Mouse (Mus musculus) granulocyte monocyte progenitor cell, adult 5-6 weeks (primary cell): ENCODE measurements around the gene Commd4. TPM values are rescaled to one million over a fixed set of nuclear protein-coding genes. Genes with fewer than 3 reads are reported as not detected.
"Not testable (repeated sequence)": the region's sequence is repeated elsewhere in the genome, so short reads cannot be mapped to it uniquely, and the experiment has no call there.

ENCODE experiments used
- ATAC-seq: replicated peaks from 2 replicates; pipeline ENCODE4 v1.8.0; 2016; ENCODE audit warnings: mild to moderate bottlenecking, moderate TSS enrichment, inconsistent platforms; ENCODE audit not compliant: poor library complexity, severe bottlenecking
- total RNA-seq, 2 experiments: library from RNA; stranded (forward) in 1 of 2; stranded (reverse) in 1 of 2; fragments of 200-712, 200-1000 nt in 1 of 2; fragments of >200 nt in 1 of 2; fragmentation: Nextera tagmentation in 1 of 2; gene quantifications; 2 replicates each; pipeline ENCODE4 v1.2.3; 2014 to 2017

Commd4 gene
- 82.2 and 104 TPM in 2 replicates for total RNA-seq (2014; fragmentation: Nextera tagmentation)
- total RNA-seq (2017): 62.4 and 73.0 TPM in 2 replicates

DNA sequence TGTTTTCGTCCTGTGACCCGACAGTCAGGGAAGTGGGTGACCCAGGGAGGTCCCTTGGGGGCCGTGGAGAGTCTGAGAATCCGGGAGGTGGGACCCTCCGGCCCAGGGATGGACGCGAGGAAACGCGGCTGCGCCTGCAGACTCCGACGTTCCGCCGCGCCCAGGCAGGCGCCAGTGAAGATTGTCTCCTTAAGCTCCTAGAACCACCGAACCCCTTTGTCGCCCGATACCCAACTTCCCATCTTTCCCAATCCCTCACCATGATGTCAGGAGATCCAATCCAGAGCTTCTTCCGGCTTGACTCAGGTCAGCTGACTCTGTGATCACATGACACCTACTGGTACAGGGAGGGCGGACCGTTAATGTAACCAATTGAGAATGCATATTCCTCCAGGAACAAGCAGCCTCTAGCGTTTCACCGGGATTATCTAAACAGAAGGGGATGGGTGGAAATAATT lies at the start of gene Commd4:
Gene Commd4, minus strand, starts transcription at position 319 of the 458 bp plus-strand sequence.
- ATAC-seq: peak; percentile 93

DNA sequence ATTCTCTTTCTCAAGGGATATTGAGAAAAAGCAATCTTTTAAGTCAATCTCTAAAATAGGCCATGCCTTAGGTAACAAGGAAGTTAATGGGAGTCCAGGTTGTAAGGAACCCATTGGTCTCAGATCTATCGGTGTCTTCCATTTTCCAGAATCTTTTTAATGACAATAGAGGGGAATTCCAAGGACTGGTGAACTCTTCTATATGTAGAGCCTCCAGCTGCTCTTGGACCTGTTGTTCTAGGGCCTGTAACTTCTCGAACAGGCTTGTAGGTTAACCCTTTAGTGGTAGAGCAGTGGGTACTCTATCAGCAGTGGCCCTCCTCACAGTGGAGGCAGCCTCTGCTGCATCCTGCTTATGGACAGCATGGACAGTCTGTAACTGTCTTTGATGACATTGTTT lies 48.8 kb upstream of the Commd4 start:
- ATAC-seq: no peak

DNA sequence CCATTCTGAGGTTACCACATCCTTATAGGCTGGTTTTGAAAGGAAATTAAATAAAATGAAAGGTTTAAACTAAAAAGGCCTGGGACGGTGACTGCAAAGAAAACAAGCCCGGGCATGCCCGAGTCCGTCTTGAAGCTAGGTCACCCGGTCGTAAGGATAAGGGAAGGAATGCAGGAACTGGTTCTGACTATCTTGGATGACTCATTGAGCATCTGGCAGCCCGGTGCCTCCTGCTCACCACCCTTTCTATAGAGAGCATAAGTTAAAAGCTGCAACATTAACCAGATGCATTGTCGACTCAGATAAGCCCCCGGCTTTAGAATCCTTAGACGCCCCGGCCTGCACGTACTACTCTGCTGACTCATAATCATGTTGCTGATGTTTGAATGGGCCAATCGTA lies 45.4 kb upstream of the Commd4 start:
- not testable (repeated sequence) for ATAC-seq

DNA sequence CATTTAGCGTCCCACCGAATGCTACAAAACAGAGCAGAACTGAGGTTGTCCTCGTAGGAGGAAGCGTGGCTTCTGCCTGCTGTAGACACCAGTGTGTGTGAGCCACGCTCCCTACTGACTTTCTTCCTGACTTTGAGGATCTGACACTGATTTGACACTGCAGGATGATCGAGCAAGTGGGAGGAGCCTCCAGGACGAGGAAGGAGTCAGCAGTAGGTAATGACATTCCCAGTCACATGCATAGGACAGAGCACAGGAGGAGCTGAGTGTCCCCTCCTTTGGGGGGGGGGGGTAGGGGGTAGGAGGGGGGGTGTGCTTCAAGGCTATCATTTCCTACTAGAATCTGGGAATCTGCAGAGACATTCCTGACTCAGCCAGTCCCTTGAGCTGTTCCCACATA lies 44.9 kb upstream of the Commd4 start:
- no peak for ATAC-seq

DNA sequence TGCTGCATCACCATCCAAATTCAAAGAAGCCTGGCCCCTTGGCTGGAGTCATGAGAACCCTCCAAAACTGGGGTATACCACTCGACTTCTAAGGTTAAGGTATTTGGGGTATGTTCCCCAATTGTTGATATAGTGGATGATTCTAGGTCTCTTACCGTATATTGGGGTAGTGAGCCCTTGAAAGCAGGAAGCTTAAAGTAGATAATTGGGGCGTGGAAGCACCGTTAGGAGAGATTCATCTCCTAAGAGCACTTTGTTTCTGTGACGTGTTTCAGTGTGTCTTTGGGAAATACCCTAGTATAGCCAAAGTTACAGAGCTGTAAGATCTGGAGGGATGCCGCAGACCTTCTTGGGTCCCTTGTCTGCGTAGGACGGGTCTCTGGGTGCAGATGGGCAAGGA lies 39.3 kb upstream of the Commd4 start:
- ATAC-seq: no peak

DNA sequence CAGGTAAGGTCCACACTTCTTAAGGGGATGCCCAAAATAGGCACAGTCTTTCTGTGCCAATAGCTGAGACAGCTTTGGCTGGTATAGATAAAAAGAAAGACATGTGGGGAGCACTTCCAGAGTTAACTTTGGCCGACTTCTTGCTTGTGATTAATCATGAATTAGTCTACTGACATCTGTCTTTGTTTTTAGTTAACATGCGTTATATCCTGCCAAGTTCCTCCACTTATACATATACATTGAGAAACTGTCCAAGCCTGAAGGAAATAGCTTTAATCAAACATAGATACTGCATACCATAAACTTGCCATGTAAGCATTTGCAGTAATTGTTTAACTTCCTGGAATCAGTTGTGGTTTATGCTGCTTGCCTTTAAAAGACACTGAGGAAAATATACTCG lies 38.6 kb upstream of the Commd4 start:
- no peak for ATAC-seq

DNA sequence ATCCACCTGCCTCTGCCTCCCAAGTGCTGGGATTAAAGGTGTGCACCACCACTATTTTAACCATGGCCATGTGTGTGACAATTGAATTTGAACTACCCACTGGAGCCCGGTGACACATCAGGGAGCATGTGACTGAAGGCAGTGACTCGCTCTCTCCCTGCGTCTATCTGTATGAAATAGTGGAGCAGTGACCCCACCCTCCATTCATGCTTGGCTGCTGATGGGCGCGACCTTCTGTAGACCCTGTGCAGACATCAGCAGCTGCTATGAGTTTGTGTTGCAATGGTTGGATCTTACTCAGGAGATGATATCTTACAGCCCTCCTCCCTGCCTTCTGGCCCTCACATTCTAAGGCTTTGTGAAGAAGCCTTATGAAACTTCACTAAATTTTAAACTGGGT lies 10.3 kb upstream of the Commd4 start:
- ATAC-seq: no peak

DNA sequence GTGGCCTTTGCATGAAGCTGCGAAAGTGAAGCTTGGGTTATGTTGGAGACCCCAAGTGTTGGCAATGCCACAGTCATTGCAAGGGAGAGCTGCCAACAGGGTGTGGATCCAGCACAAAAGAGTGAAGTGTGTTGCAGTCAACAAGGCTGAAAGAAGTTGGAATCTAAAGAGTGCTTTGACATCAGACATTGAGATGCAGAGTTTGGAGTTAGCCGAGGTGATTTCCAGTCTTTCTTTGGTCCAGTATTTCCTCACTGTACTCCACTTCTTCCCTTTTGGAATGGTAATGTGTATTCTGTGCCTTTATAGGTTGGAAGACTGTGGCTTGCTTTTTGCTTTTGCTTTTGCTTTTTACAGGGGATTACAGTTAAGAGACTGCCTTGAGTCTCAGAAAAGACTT lies 8.0 kb upstream of the Commd4 start:
- ATAC-seq: no peak

DNA sequence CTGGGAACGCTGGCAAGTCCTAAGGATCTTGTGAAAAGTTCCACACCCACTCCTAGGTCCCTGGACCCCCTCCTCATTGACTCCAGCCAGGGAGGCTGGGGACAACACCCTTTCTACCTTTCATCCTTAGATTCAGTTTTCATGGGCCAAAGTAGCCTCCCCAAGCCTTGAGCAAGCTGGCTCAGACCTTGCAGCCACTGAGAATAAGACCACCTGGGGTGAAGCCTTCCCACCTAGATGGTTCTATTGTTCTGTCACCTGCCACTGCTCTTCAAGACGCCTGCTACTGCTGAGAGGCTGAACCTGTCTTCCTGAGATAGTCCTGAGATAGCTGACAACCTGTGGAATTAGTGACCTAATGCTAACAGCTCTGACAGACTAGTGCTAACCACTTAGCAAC lies 5.0 kb upstream of the Commd4 start:
- no peak for ATAC-seq

DNA sequence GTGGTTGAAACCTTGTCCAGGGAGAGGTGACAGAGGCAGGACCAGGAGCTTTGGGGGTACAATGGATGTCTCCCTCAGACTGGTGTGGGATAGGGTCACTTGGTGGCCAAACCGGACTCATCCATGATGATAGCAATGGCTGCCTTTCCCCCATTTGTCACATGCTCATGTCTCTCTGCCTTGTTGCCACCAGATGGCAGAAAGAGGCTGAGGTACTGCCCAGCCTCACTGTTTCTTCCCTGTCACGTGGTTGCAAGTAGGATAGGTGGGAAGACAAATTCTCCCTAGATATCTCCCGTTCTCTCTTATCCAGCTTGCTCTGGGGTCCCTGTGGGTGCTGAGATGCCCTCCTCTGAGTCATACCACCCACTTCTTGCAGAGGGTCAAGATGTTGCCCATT lies 4.4 kb upstream of the Commd4 start:
- ATAC-seq: peak; percentile 51

DNA sequence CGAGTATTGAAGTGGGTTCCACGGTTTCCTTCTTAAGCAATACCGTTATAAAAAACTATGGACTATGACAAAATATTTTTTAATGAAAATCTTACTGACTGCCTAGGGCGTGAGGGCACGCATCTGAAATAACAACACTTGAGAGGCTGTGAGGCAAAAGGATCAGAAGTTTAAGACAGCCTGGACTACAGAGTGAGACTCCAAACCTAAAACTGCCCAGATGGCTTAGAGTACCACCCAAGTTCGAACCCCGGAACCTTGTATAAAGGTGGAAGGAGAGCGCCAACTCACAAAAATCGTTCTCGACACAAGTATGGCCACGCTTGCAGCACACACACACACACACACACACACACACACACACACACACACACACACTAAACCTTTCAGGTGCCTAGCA lies 375 bp upstream of the Commd4 start:
- ATAC-seq: no peak

DNA sequence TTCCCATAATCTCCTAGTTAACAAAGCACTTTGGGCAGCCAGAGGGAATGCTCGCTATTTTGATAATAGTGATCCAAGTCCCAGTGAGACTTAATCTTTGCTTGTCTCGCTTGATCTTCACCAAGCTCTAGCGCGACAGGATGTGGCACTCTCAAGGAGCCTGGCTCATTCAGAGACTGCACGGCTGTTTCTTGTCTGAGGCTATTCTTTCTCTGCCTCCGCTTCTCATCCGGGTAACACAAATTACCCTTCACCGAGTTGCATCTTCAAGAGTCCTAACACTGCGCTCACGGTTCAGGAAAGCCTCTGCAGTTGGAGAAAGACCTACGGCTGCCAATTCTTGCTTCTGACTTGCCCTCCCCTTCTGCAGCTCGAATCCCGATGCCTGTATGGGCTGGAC lies 632 bp downstream of the Commd4 start:
- no peak for ATAC-seq

DNA sequence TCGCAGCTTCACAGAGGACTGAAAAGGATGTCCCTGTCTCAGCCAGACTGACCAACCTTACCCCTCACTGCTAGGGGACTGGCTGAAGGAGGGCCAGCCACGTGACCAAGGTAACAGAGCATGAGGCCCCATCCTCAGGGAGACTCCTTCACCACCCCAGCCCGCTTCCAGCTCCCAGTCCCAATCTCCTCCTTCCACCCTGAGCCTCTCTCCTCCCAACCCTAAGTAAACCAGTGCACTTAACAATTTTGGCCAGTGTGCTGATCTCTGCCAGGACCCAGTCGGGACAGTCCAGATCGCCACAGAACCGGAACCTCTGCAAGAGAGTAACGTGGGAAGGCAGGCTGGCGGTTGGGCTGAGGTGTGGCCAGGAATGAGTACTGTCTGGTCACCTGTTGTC lies 1.3 kb downstream of the Commd4 start:
- no peak for ATAC-seq

DNA sequence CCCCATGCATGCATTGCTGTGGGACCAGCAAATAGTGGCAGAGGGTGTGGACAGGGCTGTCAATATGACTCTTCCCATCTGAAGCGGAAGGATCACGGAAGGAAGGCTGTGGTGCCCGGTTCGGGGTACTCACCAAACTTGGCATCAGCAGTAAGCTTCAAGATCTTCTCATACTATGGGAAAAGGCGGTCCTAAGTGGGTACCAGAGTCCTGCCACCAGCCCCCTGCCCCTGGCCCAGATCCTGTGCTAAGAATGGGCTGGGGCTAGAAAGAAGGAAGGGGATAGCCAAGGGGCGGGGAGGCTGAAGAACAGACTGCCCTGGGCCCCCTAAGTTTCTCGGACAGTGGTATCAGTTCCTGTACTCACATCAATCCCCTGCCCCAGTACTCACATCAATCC lies 1.7 kb downstream of the Commd4 start:
- ATAC-seq: no peak

DNA sequence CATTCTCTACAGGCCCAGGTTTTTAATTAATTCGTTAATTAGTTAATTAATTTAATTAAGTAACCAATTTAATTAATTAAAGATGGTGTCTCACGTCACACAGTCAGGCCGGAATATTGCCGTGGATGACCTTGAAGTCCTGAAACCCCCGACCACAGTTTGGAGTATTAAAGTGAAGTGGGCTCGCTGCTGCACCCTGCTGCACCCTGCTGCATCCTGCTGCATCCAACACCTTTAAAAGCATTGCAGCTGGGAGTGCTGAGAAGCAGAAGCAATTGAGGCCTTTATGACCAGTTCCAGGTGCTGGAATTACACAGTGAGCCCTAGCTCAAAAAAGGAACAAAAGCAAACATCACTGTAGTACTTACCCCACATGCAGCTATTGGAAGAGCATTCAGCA lies 5.8 kb downstream of the Commd4 start:
- ATAC-seq: no peak

DNA sequence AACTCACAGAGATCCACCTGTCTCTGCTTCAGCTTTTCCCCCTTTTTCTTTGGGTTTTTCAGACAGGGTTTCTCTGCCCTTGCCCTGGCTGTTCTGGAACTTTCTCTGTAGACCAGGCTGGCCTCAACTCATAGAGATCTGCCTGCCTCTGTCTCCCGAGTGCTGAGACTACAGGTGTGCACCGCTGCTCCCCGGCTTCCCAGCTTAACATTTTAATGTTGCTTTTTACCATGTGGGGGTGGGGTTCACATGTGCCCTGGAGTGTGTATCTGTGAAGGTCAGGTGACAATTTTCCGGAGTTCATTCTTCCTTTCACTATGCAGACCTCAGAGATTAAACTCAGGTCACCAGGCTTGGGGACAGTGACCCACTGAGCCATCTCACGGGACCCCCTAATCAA lies 7.9 kb downstream of the Commd4 start:
- no peak for ATAC-seq

DNA sequence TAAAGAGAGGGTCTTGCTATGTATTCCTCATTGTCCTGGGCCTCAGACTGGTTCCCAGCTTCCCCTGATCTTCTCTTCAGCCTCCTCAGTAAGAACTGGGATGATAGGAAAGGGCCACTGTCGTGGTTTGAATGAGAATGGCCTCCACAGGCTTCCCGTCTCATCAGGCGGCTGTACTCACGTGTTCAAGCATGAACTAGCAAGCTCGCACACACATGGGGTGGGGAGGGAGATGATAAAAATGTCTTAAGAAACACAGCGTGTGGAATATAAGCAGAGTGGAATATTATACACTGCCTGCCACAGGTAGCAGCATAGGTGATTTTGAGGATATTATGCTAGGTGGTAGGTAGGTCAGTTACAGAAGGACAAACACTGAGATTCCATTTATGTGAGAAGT lies 9.1 kb downstream of the Commd4 start:
- no peak for ATAC-seq

DNA sequence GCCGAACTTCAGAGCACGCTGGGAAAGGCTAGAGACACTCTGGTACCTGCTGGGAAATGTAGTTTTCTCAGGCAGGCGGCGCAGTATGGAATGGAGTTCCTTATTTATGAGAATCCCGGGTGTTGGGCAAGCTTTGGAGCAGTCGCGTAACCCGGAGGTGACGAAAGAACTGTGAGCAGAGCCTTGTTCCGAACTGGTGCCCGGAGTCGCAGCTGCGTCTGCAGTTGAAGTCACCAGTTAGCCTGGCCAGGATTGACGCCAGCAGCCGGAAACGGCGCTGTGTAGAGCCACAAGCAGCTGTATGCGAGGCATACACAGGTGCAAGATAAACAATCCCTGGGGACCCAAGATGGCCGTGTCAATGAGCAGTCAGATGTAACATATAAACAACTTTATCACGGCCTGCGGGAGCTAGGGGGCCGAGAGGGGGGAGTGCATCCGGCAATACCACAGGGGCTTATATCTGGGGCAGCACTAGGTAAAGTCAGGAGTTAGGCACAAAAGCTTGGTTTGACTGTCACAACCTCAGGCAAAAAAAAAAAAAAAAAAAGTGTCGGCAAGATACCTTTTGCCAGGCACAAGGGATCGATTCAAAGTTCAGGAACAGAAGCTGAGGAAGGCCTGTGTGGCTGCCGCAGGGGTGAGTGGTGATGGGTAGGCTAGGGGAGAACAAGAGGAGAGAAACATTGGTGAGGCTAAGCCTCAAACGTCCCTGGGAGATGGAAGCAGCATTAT lies 9.8 kb downstream of the Commd4 start, which contains the start of gene Neil1:
Gene Neil1, minus strand, starts transcription at position 162 of the 735 bp plus-strand sequence.
- ATAC-seq: peak; percentile 94

DNA sequence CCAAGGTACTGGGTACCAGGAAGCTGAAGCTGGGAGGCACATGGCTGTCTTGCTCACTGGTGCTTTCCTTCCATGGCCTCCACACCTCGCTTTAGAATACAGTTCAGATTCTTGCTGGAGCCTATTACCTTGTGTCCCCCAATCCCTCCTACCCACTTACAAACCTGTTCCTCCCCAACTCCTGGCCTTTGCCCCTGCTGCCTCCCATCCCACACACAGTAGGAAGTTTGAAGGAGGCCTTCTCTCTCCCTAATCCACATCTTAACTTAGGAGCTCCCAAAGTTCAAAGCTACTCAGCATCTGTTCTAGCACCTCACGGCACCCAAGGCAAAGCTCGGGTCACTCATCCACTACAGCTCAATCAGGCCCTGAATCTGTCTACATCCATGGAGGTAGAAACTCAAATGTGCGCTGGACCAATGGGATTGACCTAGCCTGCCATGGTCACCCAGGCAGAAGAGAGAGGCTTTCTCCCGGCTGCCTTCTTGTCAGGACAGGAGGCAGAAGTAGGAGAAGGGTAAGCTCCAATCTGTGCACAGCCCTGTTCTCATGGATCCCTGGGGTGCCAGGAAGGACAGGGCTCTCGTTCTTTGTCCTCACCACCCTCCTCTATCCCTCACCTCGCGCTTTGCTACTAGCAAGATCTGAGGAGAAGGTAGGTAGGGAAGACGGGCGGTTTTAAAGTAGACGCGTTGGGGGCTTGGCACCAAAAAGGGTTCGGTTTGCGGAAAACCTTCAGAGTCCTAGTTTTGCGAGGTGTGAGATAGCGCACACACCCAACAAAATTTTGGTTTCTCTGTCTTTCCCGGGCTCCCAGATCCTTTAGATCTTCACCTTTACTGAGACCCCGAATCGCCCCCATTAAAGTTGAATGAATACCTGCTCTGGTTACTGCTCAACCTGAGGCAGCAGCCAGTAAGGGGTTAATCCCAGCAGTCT lies 10.7 kb downstream of the Commd4 start:
- 0 out of 2 replicates have a peak, but pooled peaks have one; percentile 4 for ATAC-seq

DNA sequence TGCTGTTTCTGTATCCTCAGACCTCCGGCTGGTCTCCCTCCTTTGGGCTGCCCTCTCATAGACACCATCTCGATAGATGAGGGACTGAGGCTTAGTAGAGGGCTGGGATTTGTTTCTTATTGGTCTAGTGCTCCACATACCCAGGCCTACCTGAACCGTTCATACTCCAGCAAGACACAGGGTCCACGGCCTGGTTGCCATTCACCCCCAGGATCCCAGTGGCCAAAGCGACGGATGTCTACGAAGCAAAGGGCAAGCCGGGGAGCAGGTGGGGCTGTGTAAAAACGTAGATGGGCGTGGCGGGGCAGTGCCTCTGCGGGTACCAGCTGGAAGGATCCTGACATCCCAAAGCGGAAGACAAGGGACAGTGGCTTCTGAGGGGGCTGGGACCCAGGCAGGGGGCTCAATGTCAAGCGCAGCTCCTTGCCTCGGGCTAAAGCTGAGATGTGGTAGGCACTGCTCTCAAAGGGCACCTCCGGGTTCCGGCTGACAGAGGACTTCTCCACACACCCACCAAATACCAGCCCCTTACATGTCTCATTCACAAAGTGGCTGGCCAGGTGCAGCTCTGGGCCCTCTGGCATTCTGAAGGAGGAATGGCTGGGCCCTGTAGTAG lies 11.6 kb downstream of the Commd4 start:
- ATAC-seq: no peak

DNA sequence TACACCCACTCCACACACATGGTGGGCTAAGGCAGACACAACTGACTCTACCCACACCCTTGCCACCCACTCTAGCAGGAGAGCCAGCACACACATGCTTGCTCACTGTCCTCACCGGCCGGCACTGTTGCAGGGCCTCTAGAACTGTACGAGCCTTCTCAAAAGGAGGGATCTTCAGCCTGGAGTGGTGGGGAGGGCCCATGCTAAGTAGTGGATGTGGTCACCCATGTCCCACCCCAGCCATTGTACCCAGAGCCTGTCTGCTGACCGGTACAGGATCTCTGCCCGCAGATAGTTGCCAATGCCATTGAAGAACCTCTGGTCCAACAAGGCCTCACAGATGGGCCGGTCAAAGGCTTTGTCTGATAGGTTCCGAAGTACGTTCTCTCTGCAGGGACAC lies 13.3 kb downstream of the Commd4 start:
- ATAC-seq: no peak
